Mouse (Mus musculus) G1E (cell line): ENCODE measurements around the gene Aamdc.

Experiments
- CTCF ChIP-seq: IDR thresholded peaks from 2 replicates; pipeline ENCODE4 v1.5.1; 2012; ENCODE audit warnings: low read depth, low read length, inconsistent platforms, mixed read lengths
- GATA1 ChIP-seq: IDR thresholded peaks from 2 replicates; pipeline ENCODE4 v1.6.1; 2012; ENCODE audit warnings: borderline replicate concordance, low read length, inconsistent platforms, mixed read lengths
- POLR2AphosphoS5 ChIP-seq: IDR thresholded peaks from 2 replicates; pipeline ENCODE4 v1.6.1; 2012; ENCODE audit warnings: low read depth, low read length, inconsistent platforms; ENCODE audit not compliant: insufficient replicate concordance

- TF ChIP-seq CTCF (no peak), POLR2AphosphoS5 (no peak), GATA1 (no peak)
Measured at GRCm38 (mm10) chr7:97593535-97593934, 14.2 kb upstream of the Aamdc start.
